Mouse (Mus musculus) frontal cortex, adult (tissue): ENCODE data around the gene Tmem106c.

Experiments used
- ATAC-seq: cut with Nextera tagmentation; 2 replicates; pipeline ENCODE4 v1.9.2; 2017; ENCODE audit warnings: mild to moderate bottlenecking, moderate library complexity, mixed read lengths; ENCODE audit not compliant: low TSS enrichment

Tmem106c gene

DNA sequence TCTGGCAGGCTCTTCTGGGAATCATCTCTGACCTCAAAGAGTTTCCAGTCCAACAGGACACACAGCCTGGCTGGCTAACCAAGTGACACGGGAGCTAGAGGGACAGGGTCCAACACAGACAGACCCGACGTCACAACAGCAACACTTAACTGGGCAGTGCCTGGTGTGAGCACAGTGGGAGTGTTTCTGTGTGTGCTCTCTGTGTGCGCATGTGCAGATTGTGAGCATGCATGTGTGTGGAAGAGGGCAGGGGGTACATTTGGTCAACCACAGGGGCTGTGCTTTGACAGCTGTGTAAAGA is 11.2 kb upstream of the Tmem106c start:
- ATAC-seq: no peak

DNA sequence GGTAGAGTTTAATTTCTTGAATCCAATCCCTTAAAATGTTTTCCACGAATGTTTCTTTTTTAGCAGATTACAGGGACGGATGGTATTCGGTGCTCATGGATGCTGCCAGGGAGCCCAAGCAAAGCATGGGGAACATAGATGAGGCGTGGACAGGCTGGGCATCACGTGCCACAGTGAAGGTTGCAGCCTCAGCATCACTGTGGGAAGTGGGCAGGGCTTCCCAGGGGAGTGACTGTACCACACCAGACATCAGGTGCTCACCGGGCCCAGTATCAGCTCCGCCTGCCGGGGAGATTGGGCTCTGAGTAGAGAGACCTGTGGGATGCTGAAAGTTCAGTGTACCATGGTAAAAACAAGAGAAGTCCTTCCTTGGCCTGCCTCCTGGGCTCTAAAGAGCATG is 9.3 kb upstream of the Tmem106c start:
- no peak for ATAC-seq

DNA sequence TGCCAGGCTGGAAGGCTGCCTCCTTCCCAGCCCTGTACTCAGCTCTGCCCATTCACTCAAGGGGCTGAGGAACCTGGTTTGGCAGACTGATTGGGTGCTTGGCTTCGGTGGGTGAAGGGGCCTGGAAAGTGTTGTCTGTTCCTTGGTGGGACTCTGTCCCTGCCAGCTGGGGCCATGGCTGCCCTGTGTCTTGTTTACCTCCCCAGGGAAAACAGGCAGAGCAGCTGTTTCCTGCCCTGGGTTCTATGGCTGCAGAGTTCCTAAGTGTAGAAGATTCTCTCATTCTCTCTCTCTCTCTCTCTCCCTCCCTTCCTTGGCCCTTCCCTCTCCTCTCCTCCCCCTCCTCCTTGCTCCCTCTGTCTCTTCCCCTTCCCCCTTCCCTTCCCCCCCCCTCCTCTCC is 8.7 kb upstream of the Tmem106c start:
- no peak for ATAC-seq

DNA sequence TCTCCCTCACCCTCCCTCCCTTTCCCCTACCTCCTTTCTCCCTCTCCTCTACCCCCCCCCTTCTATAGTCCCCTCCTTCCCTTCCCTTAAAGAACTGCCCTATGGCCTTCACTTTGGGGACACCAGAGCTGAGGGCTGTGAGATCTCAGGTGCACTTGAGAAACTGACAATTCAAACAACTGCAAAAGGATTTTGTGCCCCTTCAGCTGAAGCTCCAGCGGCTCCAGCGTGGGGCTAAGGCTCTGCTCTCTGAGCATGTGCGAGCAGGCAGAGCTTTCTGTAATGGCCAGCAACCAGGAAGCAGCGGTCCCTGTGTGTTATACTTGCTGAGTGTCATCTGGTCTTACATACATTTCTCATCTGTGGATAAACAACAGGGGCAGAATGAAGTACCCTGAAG is 8.3 kb upstream of the Tmem106c start:
- no peak for ATAC-seq

DNA sequence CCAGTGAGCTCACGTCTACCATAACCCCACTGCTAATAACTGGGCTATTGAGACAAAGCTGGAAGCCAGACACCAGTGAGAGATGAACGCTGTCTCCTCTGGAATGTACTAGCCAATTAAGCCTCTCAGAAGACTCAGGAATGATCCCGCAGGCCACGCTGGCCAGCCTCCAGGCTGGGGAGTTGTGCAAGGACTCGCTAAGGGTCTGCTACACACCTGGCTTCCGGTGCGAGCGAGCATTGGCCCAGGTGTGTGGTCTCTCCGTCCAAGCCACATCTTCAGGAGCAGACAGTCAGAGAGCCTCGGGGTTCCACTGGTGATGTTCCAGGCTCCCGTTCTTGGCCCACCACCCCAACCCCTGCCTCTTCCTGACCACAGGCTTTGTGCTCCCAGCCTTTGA is 7.6 kb upstream of the Tmem106c start:
- ATAC-seq: no peak

DNA sequence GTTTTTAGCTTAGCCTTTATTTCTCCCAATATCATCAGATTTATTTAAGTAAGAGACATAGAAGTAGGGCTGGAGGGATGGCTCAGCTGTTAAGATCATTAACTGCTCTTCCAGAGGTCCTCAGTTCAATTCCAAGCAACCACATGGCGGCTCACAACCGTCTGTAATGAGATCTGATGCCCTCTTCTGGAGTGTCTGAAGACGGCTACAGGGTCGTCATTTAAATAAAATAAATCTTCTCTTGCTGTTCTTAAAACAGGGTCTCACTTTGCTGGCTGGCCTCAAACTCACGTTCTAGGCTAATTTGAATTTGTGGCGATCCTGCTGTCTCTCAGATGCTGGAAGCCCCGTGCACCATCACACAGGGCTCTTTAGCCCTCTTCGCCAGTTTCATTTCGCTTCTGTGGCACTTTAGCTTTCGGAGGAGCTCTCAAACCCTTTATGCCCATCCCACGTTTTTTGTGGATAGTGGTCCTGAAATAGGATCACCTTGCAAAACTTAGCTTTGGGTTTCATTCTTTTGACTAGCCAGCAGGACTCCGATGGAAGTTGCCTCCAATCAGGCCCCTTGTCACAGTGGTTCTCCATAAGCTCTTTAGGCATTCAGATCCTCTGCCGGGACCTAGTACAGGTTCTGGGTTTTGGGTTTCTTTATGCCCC is 541 bp upstream of the Tmem106c start:
- ATAC-seq: 0 out of 2 replicates have a peak, but pooled peaks have one; percentile 7

DNA sequence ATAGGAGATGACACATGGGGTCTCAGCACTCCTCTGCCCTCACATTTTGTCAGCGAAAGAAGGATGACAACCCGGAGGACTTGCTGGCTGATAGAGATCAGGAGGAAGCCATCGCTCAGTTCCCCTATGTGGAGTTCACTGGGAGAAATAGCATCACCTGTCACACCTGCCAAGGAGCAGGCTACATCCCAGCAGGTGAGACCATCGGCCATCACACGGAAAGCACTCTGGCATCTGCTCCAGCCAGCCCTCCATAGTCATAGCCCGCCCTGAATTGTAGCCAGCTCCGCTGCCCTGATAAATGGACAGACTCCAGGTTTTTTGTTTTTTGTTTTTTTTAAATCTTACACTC is 812 bp downstream of the Tmem106c start:
- ATAC-seq: no peak

DNA sequence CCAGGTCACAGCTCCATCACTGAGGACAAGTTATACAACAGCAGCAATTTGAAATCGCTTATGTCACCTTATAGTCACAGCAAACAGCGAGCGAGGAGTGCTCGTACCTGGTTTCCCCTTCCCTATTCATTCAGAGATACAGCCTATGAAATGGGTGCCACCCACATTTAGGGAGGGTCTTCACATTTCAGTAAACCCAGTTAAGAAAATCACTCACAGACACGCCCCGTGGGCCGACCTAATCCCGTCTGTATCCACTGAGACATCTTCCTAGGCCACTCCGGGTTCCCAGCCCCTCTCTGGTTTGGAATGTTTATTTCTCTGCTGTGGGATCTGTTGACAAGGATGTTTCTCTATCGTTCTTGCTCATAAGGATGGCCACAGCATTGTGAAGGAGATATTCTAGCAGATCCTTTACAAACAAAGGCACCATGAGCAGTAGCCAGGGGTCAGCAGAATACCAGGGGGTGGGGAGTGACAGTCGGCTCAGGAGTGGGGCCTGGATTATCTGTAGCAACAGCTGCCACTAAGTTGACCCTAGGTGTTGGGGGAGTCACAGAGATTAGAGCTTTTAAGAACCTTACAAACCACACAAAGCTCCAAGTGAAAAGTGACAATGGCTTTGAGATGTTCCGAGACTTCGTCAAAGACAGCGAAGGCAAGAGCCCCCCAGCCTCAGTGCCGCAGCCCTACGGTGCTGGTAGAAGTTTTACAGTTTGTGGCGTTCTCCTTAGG is 1.5 kb downstream of the Tmem106c start:
- ATAC-seq: no peak

DNA sequence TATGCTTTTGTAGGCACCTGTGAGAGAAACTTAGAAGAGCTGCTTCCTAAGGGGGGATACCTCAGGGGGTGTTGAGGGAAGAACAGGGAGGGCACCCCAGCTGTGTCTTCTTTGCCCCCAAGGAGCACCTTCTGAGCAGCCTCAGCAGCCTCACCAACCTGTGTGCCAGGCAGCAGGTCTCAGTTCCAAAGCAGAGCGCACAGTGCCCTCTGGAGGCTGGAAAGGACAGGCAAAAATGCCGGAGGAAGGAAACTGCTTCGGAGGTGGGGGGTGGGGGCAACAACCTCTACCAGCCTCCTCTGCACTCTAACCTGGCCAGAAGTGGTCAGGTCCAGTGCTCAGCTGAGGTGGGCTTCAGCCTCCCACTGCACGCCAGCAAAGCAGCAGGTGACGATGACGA is 6.3 kb downstream of the Tmem106c start:
- peak; percentile 87 for ATAC-seq

DNA sequence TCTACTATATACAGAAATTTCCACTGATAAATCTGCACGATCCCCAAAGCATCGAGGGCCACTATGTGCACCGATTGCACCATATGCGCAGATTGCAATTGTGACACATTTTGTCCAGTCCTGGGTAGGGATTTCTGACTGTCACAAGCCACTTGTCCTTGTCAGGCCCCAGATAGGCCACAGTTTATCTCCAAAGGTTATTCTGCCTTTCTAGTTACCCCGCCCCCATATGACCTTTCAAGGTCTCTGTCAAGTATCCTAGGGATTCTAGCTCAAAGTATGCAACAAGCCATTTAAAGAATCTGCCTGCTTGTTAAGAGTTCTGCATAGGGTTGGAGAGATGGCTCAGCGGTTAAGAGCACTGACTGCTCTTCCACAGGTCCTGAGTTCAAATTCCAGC is 8.6 kb downstream of the Tmem106c start:
- no peak for ATAC-seq

DNA sequence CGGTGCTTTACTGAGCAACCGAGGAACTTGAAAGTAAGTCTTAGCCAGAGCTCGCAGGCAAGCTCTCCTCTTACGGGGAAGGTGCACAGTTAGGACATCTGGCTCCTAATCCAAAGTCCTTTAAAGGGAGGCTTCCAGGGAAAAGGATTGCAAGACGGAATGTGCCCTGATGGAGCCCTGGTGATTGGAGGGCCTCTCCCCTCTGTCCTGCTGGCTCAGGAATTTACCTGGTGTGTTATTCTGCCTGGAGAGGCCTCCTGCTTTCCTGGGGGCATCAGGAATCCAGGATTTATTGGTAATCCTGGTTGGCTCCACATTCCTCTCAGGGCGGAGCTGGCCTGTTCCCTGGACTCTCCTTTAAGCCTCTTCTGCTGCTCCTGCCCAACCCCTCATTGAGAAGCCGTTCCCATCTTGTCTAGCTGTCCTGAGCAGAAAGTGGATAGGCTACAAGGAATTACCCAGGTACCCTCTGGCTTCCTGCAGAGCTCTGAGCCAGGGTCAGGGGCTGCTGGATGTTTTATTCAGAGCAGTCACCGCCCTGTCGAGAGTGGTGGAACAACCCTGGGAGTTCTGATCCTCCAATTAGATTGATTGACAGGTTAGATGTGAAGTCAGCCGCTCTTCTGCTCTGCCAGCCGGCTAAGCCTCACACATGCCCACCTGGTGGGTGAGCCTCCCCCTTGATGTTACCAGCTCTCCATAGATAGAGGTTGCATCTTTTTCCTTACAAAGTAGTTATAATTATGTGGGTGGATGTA is 9.4 kb downstream of the Tmem106c start:
- ATAC-seq: no peak

DNA sequence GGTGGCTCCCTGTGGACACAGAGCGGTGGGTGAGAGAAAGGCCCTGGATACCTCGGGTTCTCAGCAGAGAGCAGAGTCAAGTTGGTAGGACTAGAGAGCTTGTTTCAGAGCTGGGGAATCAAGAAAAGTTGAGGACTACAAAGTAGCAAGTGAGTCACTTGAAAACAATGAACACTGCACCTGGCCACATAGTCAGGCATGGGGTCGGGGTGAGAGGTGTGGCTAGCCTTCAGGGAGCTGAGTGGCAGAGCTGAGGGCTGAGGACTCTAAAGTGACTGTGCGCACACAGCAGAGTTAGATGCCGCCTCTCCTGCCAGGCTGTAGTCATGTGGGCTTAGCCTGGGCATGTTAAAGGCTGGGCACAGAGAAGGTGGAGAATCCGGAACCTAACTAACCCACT is 17.6 kb downstream of the Tmem106c start:
- ATAC-seq: no peak

DNA sequence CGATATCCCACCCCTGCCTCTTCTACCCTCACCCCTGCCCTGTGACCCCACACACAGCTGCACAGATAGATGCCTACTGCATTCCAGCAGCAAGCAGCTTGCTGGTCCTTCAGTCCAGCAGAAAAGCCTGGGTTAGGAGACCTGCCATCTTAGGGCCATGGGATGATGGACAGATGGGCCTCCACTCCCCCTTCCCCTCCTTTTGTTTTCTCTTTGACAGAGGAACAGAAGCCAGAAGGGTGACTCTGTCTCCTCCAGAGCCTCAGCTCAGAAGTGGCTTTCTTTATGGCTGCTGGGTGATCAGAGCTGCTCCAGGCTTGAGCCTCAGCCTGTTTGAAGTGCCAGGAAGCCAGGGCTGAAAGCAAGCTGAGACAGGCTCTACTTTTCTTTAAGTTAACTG is 25.5 kb downstream of the Tmem106c start:
- ATAC-seq: no peak

DNA sequence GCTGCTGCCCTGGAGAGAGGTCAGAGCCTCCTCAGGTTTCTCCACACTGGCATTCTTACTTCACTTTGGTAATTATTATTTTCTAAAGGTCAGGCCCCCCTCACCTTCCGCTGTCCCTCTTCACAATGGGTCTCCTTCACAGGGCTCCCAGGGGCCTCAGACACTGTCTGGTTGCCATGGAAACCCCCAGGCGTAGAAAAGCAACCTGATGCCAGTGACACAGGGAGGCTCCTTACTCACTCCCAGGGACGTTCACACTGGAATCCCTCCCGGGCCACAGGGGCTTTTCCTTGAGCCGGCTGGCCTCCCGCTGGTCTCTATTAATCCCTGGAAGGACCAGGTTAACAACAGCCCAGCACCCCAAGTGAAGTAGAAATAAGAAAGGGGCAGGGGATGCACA is 26.1 kb downstream of the Tmem106c start:
- ATAC-seq: no peak

DNA sequence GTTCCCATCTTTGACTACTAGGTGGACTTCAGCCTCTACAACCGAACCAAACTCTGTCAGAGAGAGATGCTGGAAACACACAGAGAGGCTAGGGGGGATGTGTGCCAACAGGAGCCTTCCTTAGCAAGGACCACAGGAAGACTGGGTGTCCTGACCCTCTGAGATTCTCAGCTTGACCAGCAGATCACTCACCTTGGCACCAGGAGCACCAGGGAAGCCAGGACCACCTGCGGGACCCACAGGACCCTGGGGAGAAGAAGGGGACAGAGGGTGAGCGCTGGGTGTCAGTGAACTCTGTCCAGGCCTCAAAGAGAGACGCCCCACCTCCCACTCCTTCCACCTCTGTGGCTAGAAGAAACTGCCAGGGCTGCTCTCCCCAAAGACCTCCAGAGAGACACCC is 26.7 kb downstream of the Tmem106c start:
- no peak for ATAC-seq

DNA sequence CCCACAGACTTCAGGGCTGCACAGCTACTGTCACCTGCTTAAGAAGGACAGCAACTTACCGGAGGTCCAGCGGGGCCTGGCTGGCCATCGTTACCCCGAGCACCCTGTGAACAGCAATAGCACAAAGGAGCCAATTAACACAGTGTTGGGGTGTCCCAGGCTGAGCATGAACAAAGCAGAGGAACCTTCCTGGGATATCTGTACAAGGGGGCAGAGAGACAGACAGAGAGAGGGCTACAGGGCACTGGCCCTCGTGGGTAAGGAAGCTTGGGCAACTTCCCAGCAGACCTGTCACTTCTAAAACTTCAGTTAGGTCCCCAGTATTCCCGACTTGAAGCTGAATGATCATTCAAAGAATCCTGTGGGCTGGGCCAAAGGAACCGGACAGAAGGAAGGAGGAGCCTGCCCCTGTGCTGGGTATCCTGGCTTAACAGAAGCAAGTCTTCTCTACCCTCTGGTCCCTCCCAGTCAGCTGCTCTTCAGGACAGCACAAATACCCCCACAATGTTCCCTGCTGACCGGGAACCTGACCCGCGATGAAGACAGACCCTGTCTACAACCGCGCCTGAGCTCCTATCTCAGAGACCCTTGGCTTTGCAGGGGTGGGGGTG is 27.4 kb downstream of the Tmem106c start:
- no peak for ATAC-seq

DNA sequence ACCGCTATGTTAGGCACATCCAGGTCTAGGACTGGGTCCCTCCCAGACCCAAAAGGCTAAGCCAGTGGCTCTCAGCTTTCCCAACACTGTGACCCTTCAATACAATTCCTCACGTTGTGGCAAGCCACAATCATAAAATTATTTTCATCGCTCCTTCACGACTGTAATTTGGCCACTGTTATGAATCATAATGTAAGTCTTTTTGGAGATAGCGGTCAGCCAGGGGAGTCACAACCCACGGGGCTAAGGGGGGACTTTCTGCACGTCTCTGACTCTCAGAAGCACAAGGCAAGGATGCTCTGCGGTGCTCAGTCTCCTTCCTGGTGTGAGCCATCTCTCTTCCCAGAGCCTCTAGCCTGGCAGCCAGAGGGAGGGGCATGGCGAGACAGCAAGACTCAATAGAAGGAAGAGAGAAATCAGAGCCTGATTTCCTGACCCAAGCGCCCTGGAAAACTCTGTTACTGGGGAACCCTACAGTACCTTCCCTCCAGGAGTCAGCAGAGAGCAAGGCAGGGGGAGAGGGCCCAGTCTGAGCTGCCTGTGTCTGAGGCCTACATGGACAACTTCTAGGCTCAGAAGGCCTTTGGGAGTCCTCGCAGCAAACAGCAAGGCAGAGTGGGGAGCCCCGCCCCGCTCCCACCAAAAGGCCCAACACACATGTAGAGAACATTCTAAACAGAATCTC is 28.2 kb downstream of the Tmem106c start:
- no peak for ATAC-seq

DNA sequence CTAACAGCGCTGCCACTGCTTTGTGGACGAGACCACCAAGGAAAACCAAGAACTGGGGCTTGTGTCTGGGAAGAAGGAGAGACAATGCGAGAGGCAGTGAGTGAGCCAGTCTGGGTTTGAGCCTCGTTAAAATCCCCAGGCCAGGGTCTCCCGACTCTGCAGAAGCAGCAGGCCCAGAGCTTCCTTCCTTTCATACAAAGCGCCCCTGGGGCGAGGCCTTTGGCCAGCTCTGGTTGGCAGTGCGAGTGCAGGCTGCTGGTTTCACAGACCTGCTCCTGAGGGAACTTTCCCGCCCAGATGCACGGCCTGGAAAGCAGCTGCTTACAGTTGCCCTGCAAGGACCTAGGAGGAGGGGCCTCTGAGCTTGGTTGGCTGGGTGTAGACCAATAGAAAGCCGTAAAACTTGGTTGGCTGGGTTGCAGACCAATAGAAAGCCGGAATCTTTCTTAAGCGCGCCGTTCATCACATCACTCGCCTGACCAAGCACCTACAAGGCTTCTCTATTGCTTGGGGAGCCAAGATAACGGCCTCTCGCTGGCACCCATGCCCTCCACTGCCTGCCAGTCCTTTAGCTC is 28.8 kb downstream of the Tmem106c start:
- ATAC-seq: peak; percentile 98

DNA sequence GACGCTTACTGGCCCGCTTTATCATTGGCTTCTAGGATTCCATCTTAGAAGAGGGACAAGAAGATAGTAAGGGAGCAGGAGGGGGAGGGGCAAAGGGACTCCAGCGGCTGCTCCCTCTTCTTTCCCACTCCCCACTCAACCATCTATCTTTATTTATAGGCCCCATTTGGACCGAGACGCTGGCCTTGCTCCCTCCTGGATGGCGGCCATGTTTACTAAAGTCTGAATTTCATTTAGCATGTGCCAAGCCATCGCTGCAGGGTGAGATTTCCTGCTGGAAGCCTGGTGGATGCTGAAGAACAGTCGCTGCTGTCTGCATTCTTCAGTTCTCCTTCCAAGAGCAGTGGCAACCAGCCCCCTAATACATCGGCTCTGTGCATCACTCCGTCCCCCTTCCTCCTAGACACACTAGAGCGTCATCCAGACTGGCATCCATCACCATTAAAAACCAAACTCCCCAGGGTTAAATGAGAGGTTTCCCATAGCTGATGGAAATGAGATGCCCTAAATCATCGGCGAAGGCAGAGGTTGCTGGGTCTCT is 32.8 kb downstream of the Tmem106c start:
- ATAC-seq: no peak

DNA sequence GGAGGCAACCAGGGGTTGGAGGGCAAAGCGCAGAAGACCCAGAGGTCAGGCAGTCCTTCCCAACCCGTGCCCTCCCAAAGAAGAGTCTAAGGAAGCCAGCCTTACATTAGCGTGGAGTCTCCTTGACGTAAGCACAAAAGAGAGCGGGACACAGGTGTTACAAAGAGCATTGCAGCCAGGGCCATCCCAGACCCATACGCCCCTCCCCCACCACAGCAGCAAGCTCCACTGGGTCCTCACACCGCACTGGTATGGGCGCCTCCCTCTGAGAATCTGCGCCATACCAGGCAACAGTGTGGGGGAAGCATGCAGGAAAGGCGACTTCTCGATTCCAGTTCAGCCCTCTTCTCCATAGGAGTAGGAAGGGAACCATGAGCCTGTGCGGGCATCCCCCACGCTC is 35.5 kb downstream of the Tmem106c start:
- ATAC-seq: no peak

DNA sequence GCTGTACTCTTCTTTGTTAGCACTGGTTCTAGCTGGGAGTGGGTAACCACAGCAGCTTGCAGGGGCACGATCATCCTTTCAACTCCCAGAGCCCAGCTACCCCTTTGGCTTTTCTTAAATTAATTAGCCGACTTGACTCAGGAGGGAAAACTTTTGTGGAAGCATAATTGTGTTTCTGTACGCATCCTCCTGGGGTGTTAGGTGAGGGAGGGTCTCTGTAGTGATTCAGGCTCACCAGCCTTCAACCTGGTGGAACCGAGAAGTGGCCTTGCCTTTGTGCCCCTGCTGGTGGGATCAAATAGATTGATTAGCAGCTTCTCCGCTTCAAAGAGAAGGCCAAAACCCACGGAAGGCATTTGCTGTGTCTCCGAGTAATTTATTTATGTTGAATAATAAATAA is 36.0 kb downstream of the Tmem106c start:
- no peak for ATAC-seq
